Mouse (Mus musculus): ENCODE results near the gene Fjx1. TPM values are rescaled to one million over a fixed set of nuclear protein-coding genes. Genes with fewer than 3 reads are reported as not detected.
A peak's percentile ranks its signal among the peaks of the same experiment; 100 is the strongest.

Fjx1 gene
- polyA plus RNA-seq, 1 experiment from 2014 or later = 12.2 TPM

DNA sequence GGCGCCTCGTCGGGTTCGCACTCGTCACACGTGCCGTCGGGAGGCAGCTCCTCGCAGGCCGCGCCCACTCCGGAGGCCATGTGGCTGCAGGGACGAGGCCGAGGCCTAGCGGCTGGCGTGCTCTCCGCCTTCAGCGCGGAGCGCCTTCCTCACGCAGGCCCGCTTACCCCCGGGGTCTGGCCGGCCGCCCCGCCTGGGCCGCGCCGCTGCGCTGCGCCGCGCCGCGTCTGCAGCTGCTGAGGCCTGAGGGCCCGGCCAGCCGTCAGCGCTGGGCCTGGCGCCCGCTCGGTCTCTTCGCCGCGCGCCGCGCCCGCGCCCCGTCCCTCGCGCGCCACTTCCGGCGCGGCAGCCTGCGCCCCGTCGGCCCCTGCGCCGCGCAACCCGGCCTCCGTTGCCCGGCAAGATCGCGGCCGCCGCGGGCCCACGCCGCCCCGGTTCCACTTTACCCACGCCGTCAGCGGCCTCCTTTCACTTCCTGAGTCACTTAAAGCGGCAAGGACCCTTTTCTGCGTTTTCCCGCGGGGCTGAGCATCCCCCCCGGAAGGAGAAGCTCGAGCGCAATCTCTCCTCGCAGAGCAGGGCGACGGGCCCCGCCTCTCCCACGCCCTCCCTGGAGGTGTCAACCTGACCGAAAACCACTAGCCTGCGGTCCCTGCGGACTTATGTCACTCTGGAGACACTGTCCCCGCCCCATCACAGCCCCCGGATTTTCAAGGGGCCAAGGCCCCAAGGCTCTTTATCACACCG is 51.5 kb downstream of the Fjx1 start:
- H3K9me3 ChIP-seq (replicated peaks; ENCODE audit: control insufficient read depth, low read length) = no peaks in the 10 kb centered on the region
- peak overlapping the region; percentile 86 for H3K4me2 ChIP-seq (ENCODE audit: low read depth, low read length)
- H3K4me1 ChIP-seq (ENCODE audit: control insufficient read depth, insufficient read depth, low read length) = no peaks in the 10 kb centered on the region
- WGBS = under 1% methylated on average over 81 of the region's 94 CpGs
- peak overlapping the region; percentile 92 for H3K9ac ChIP-seq (replicated peaks; ENCODE audit: low read length)
- H3K4me3 ChIP-seq (ENCODE audit: low read depth, low read length) = peak overlapping the region; percentile 65
- H3K36me3 ChIP-seq (replicated peaks; ENCODE audit: control insufficient read depth, insufficient read depth, low read depth, low read length) = no peaks in the 10 kb centered on the region
- DNase-seq (ENCODE audit: low spot score) = peak; percentile 75
- peak; percentile 90 for ATAC-seq (replicated peaks; ENCODE audit: insufficient number of reproducible peaks, low FRiP score, low TSS enrichment, low read depth)
- no peaks in the 10 kb centered on the region for H3K27me3 ChIP-seq (ENCODE audit: control insufficient read depth, insufficient read depth, low read length)
- H3K27ac ChIP-seq (replicated peaks; ENCODE audit: low read depth, low read length) = peak overlapping the region; percentile 84

- Histone ChIP-seq H3K4me3 (ENCODE audit: low read depth, low read length) (peak overlapping the region; percentile 65), H3K4me2 (ENCODE audit: low read depth, low read length) (peak overlapping the region; percentile 86), H3K9me3 (replicated peaks; ENCODE audit: control insufficient read depth, low read length) (no peaks in the 10 kb centered on the region), H3K4me1 (ENCODE audit: control insufficient read depth, insufficient read depth, low read length) (no peaks in the 10 kb centered on the region), H3K27ac (replicated peaks; ENCODE audit: low read depth, low read length) (peak overlapping the region; percentile 84), H3K9ac (replicated peaks; ENCODE audit: low read length) (peak overlapping the region; percentile 92), H3K36me3 (replicated peaks; ENCODE audit: control insufficient read depth, insufficient read depth, low read depth, low read length) (no peaks in the 10 kb centered on the region), H3K27me3 (ENCODE audit: control insufficient read depth, insufficient read depth, low read length) (no peaks in the 10 kb centered on the region)
- DNase-seq (ENCODE audit: low spot score) = no peak
- ATAC-seq (replicated peaks; ENCODE audit: insufficient number of reproducible peaks, low FRiP score, low TSS enrichment, low read depth) = peak; percentile 29; the same call in 1 of the 2 replicates
- 36% methylated on average over 48 of the region's 48 CpGs for WGBS
Measured at GRCm38 (mm10) chr2:102399864-102400604, 52.3 kb downstream of the Fjx1 start.

Other genes with a start within 250 kb of the Fjx1 start
- gene Trim44, start 44.7 kb downstream of the Fjx1 start, polyA plus RNA-seq (2014; fragmentation: Nextera tagmentation; extraction: Ambion mirVana) = 35.5 and 35.7 TPM in 2 replicates
- 1.6 and 3.0 TPM in 2 replicates for gene Pamr1, start 97.5 kb upstream of the Fjx1 start, polyA plus RNA-seq (2014; fragmentation: Nextera tagmentation; extraction: Ambion mirVana)
- gene Slc1a2, start 206.2 kb upstream of the Fjx1 start, polyA plus RNA-seq (2014; fragmentation: Nextera tagmentation; extraction: Ambion mirVana) = 0.97 and 1.4 TPM in 2 replicates